8 mouse cellular contexts compared by ENCODE assay signal in the genomic region with DNA sequence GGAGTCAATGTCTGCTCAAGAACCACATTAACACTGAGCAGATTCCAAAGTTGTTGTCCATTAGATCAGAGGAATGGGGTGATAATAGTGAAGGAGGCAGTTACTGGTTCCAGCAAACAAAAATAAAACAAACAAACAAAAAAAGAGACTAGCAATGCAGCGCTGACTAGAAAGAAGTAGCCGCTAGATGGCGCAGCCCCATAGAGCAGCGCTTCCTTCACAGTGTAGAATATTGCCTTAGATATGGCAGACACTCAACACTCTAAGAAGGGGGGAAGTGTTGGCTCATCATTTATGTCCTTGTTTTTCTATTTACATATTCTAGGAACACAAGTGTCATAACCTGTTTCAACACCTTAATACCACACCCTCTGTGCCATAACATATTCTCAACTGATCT. TPM values are rescaled to one million over a fixed set of nuclear protein-coding genes. Genes with fewer than 3 reads are reported as not detected.
DNase-seq lines count a peak whose midpoint lies in the region; ATAC-seq and TF ChIP-seq lines count a peak whose summit lies in the region.

No protein-coding gene starts in this region.

- no peak overlapping the region for H3K4me2 ChIP-seq in forebrain, embryonic 12.5 days
- no peak overlapping the region for H3K4me2 ChIP-seq in intestine, postnatal 0 days (replicated peaks; ENCODE audit: low read depth)
- H3K4me2 ChIP-seq in liver, embryonic 14.5 days (ENCODE audit: low read depth), result no peak overlapping the region

- H3K9me3 ChIP-seq in forebrain, embryonic 12.5 days, result no peaks in the 10 kb centered on the region
- H3K9me3 ChIP-seq in intestine, postnatal 0 days (ENCODE audit: control insufficient read depth), result no peaks in the 10 kb centered on the region
- H3K9me3 ChIP-seq in liver, embryonic 14.5 days (ENCODE audit: control insufficient read depth, low read length), result no peaks in the 10 kb centered on the region

- no peak overlapping the region for H3K9ac ChIP-seq in forebrain, embryonic 12.5 days
- H3K9ac ChIP-seq in intestine, postnatal 0 days (ENCODE audit: low read depth, low read length), result no peak overlapping the region
- no peak overlapping the region for H3K9ac ChIP-seq in liver, embryonic 14.5 days (replicated peaks)

- no peak overlapping the region for H3K27ac ChIP-seq in forebrain, embryonic 12.5 days
- no peak overlapping the region for H3K27ac ChIP-seq in intestine, postnatal 0 days (ENCODE audit: low read depth, low read length)
- H3K27ac ChIP-seq in liver, embryonic 14.5 days, result no peak overlapping the region

- no peaks in the 10 kb centered on the region for H3K4me1 ChIP-seq in forebrain, embryonic 12.5 days
- H3K4me1 ChIP-seq in intestine, postnatal 0 days (replicated peaks; ENCODE audit: control insufficient read depth, insufficient read depth, low read length), result no peaks in the 10 kb centered on the region
- no peaks in the 10 kb centered on the region for H3K4me1 ChIP-seq in liver, embryonic 14.5 days (replicated peaks; ENCODE audit: control insufficient read depth in 2 of 2, insufficient read depth in 2 of 2, low read length in 1 of 2)

- H3K4me3 ChIP-seq in forebrain, embryonic 12.5 days (replicated peaks), result no peak overlapping the region
- H3K4me3 ChIP-seq in intestine, postnatal 0 days (ENCODE audit: low read depth, low read length), result no peak overlapping the region
- no peak overlapping the region for H3K4me3 ChIP-seq in liver, embryonic 14.5 days (ENCODE audit: insufficient read depth in 1 of 2, low read depth in 2 of 2, low read length in 2 of 2)

- TF ChIP-seq EP300 in liver, embryonic 14.5 days (IDR thresholded peaks at IDR 0.05; ENCODE audit: low read depth), result no peak

- TF ChIP-seq CTCF in intestine, postnatal 0 days (IDR thresholded peaks at IDR 0.05; ENCODE audit: low read depth), result peak; percentile 95
- TF ChIP-seq CTCF in liver, embryonic 14.5 days (IDR thresholded peaks at IDR 0.05; ENCODE audit: low read depth), result peak; percentile 82

- 0 out of 2 replicates have a peak, but pooled peaks cover 6% of the 10 kb centered on the region for H3K27me3 ChIP-seq in forebrain, embryonic 12.5 days
- H3K27me3 ChIP-seq in intestine, postnatal 0 days (replicated peaks; ENCODE audit: control insufficient read depth, insufficient read depth, low read length), result no peaks in the 10 kb centered on the region
- no peaks in the 10 kb centered on the region; the same call in 1 of the 2 replicates for H3K27me3 ChIP-seq in liver, embryonic 14.5 days (ENCODE audit: control insufficient read depth, insufficient read depth, low read length)

- ATAC-seq in forebrain, embryonic 12.5 days (ENCODE audit: low FRiP score), result 0 out of 2 replicates have a peak, but pooled peaks have one; percentile 53
- no peak for ATAC-seq in intestine, postnatal 0 days
- no peak for ATAC-seq in liver, embryonic 14.5 days (ENCODE audit: insufficient read depth)

- no peaks in the 10 kb centered on the region for H3K36me3 ChIP-seq in forebrain, embryonic 12.5 days (replicated peaks)
- no peaks in the 10 kb centered on the region for H3K36me3 ChIP-seq in intestine, postnatal 0 days (ENCODE audit: control insufficient read depth, insufficient read depth)
- H3K36me3 ChIP-seq in liver, embryonic 14.5 days (replicated peaks; ENCODE audit: control insufficient read depth, insufficient read depth, low read depth), result no peaks in the 10 kb centered on the region

- 6% methylated on average over 4 of the region's 4 CpGs for WGBS in forebrain, embryonic 12.5 days
- WGBS in intestine, postnatal 0 days, result 10% methylated on average over 4 of the region's 4 CpGs
- 2% methylated on average over 4 of the region's 4 CpGs for WGBS in liver, embryonic 14.5 days (ENCODE audit: insufficient replicate concordance)

- peak; percentile 77 for DNase-seq in 416B (ENCODE audit: low read depth)
- peak; percentile 56 for DNase-seq in CD4-positive helper T cell, adult 2 months (ENCODE audit: low read depth, low spot score)
- peak; percentile 27 for DNase-seq in c-Kit-negative CD71-positive TER-119-positive erythroid progenitor cells, embryonic 14.5 days (ENCODE audit: low read depth, low spot score)
- peak in 2 of 3 experiments; percentile 31 to 46 for DNase-seq in liver, embryonic 14.5 days (ENCODE audit: low read depth in 3 of 3, low spot score in 3 of 3)
- DNase-seq in retina, adult 2 months (ENCODE audit: low read depth, low spot score), result peak; percentile 33
- no peak for DNase-seq in yolk sac, embryonic 10.5 days (ENCODE audit: low spot score)

RNA-seq across cellular contexts. Expression of a gene that starts 14.5 kb away (rescaled TPM):
- polyA plus RNA-seq in forebrain, embryonic 12.5 days (2016; fragmentation: Nextera tagmentation; extraction: Ambion mirVana), result 2.0 and 3.0 TPM in 2 replicates
- 28.9 TPM in 2 replicates for polyA plus RNA-seq in intestine, postnatal 0 days (2015; fragmentation: Nextera tagmentation; extraction: Ambion mirVana)
- 1.4 TPM in 2 replicates for polyA plus RNA-seq in liver, embryonic 14.5 days (2012; rRNA removed)
- 0.88 and 1.2 TPM in 2 replicates for polyA plus RNA-seq in liver, embryonic 14.5 days (2014; fragmentation: Nextera tagmentation; extraction: Ambion mirVana)

RNA-seq across cellular contexts. Expression of a gene that starts 31.7 kb away (rescaled TPM):
- 14.4 and 14.9 TPM in 2 replicates for polyA plus RNA-seq in forebrain, embryonic 12.5 days (2016; fragmentation: Nextera tagmentation; extraction: Ambion mirVana)
- polyA plus RNA-seq in intestine, postnatal 0 days (2015; fragmentation: Nextera tagmentation; extraction: Ambion mirVana), result 8.8 and 9.1 TPM in 2 replicates
- 2.8 and 3.8 TPM in 2 replicates for polyA plus RNA-seq in liver, embryonic 14.5 days (2012; rRNA removed)
- polyA plus RNA-seq in liver, embryonic 14.5 days (2014; fragmentation: Nextera tagmentation; extraction: Ambion mirVana), result 5.3 and 5.6 TPM in 2 replicates

RNA-seq across cellular contexts. Expression of a gene that starts 36.4 kb away (rescaled TPM):
- 8.0 and 8.9 TPM in 2 replicates for polyA plus RNA-seq in forebrain, embryonic 12.5 days (2016; fragmentation: Nextera tagmentation; extraction: Ambion mirVana)
- 1.0 and 1.3 TPM in 2 replicates for polyA plus RNA-seq in intestine, postnatal 0 days (2015; fragmentation: Nextera tagmentation; extraction: Ambion mirVana)
- polyA plus RNA-seq in liver, embryonic 14.5 days (2012; rRNA removed), result 1.6 and 2.4 TPM in 2 replicates
- polyA plus RNA-seq in liver, embryonic 14.5 days (2014; fragmentation: Nextera tagmentation; extraction: Ambion mirVana), result 1.3 TPM in 2 replicates
